Mouse (Mus musculus) CH12.LX (cell line): ENCODE results near the gene Gjd3. TPM values are rescaled to one million over a fixed set of nuclear protein-coding genes. Genes with fewer than 3 reads are reported as not detected.
A peak's percentile ranks its signal among the peaks of the same experiment; 100 is the strongest.

ENCODE experiments used
- DNase-seq: peaks from one replicate; pipeline ENCODE4 v3.0.0-alpha.2; 2013; ENCODE audit errors: extremely low read depth
- H3K27ac ChIP-seq: 2 replicates; pipeline ENCODE4 v1.5.1; 2012; ENCODE audit warnings: low read depth, mild to moderate bottlenecking, control low read depth, moderate library complexity; ENCODE audit not compliant: insufficient read depth
- H3K27me3 ChIP-seq: replicated peaks from 2 replicates; pipeline ENCODE3; 2012; ENCODE audit warnings: inconsistent platforms
- H3K36me3 ChIP-seq, 2 experiments: replicated peaks in 1 of 2; 2 replicates each; pipeline versions ENCODE3 to v1.6.1; 2012; ENCODE audit warnings: inconsistent platforms in 1 of 2, low read length in 1 of 2, mild to moderate bottlenecking in 1 of 2, mixed read lengths in 1 of 2, moderate library complexity in 1 of 2; ENCODE audit not compliant: control insufficient read depth in 1 of 2, insufficient read depth in 1 of 2
- H3K4me1 ChIP-seq, 2 experiments: 2 replicates each; pipeline ENCODE4 v1.6.1; 2012; ENCODE audit warnings: inconsistent platforms in 1 of 2, moderate library complexity in 1 of 2; ENCODE audit not compliant: insufficient read depth in 2 of 2, control insufficient read depth in 1 of 2
- H3K4me2 ChIP-seq: 2 replicates; pipeline ENCODE4 v1.6.1; 2012; ENCODE audit warnings: low read depth, mild to moderate bottlenecking, control low read depth; ENCODE audit not compliant: poor library complexity, insufficient read depth, severe bottlenecking
- H3K4me3 ChIP-seq, 3 experiments: fragments of 150-350 bp in 1 of 3; sonication (generic) in 1 of 3; replicated peaks in 1 of 3; 2 replicates each; pipeline versions ENCODE3 to v1.5.1; 2011 to 2012; ENCODE audit warnings: low read depth in 2 of 3, low read length in 2 of 3, mild to moderate bottlenecking in 2 of 3, moderate library complexity in 2 of 3, control low read depth in 1 of 3, improper control_type of control experiment in 1 of 3, inconsistent platforms in 1 of 3, mixed read lengths in 1 of 3; ENCODE audit not compliant: poor library complexity in 1 of 3
- H3K79me2 ChIP-seq: replicated peaks from 2 replicates; pipeline ENCODE4 v1.6.1; 2012; ENCODE audit warnings: mild to moderate bottlenecking, moderate library complexity; ENCODE audit not compliant: control insufficient read depth, poor library complexity, insufficient read depth, severe bottlenecking; ENCODE audit errors: extremely low read depth
- H3K9ac ChIP-seq: 2 replicates; pipeline ENCODE4 v1.6.1; 2012; ENCODE audit warnings: low read depth, mild to moderate bottlenecking, control low read depth, moderate library complexity; ENCODE audit not compliant: insufficient read depth
- H3K9me3 ChIP-seq: replicated peaks from 2 replicates; pipeline ENCODE3; 2012; ENCODE audit warnings: low read length, inconsistent platforms, mixed read lengths
- BHLHE40 ChIP-seq: IDR thresholded peaks from 2 replicates; pipeline ENCODE4 v1.6.1; 2011; ENCODE audit warnings: mild to moderate bottlenecking, low read depth, low read length, improper control_type of control experiment
- CHD1 ChIP-seq: IDR thresholded peaks from 2 replicates; pipeline ENCODE4 v1.6.1; 2012; ENCODE audit warnings: low read depth, low read length, improper control_type of control experiment, inconsistent platforms
- CHD2 ChIP-seq: IDR thresholded peaks from 2 replicates; pipeline ENCODE4 v1.6.1; 2011; ENCODE audit warnings: low read length, improper control_type of control experiment
- CTCF ChIP-seq, 2 experiments: IDR thresholded peaks in 1 of 2; conservative IDR thresholded peaks in 1 of 2; 2 replicates each; pipeline ENCODE4 v1.5.1; 2011 to 2012; ENCODE audit warnings: low read depth in 2 of 2, low read length in 2 of 2, improper control_type of control experiment in 1 of 2, inconsistent platforms in 1 of 2, mild to moderate bottlenecking in 1 of 2, moderate library complexity in 1 of 2
- E2F4 ChIP-seq: IDR thresholded peaks from 2 replicates; pipeline ENCODE4 v1.6.1; 2011; ENCODE audit warnings: low read depth, low read length, improper control_type of control experiment; ENCODE audit not compliant: insufficient replicate concordance
- ELF1 ChIP-seq: IDR thresholded peaks from 2 replicates; pipeline ENCODE4 v1.6.1; 2014; ENCODE audit warnings: low read depth, mild to moderate bottlenecking, inconsistent platforms, low read length, improper control_type of control experiment
- EP300 ChIP-seq: IDR thresholded peaks from 2 replicates; pipeline ENCODE4 v1.6.1; 2011; ENCODE audit warnings: low read length, improper control_type of control experiment
- HCFC1 ChIP-seq: IDR thresholded peaks from 2 replicates; pipeline ENCODE4 v1.6.1; 2012; ENCODE audit warnings: low read depth, mild to moderate bottlenecking, inconsistent platforms, low read length, improper control_type of control experiment
- IRF4 ChIP-seq: IDR thresholded peaks from 2 replicates; pipeline ENCODE4 v1.6.1; 2014; ENCODE audit warnings: low read depth, mild to moderate bottlenecking, inconsistent platforms, low read length, improper control_type of control experiment
- JUN ChIP-seq: IDR thresholded peaks from 2 replicates; pipeline ENCODE4 v1.6.1; 2011; ENCODE audit warnings: low read depth, mild to moderate bottlenecking, low read length, improper control_type of control experiment, moderate library complexity; ENCODE audit not compliant: insufficient read depth
- KAT2A ChIP-seq: IDR thresholded peaks from 2 replicates; pipeline ENCODE4 v1.6.1; 2012; ENCODE audit warnings: low read length, improper control_type of control experiment, inconsistent platforms; ENCODE audit not compliant: insufficient replicate concordance
- MAFK ChIP-seq: IDR thresholded peaks from 2 replicates; pipeline ENCODE4 v1.6.1; 2011; ENCODE audit warnings: low read length, improper control_type of control experiment; ENCODE audit not compliant: insufficient replicate concordance
- MEF2A ChIP-seq: IDR thresholded peaks from 2 replicates; pipeline ENCODE4 v1.6.1; 2014; ENCODE audit warnings: low read depth, mild to moderate bottlenecking, inconsistent platforms, low read length, improper control_type of control experiment, borderline replicate concordance
- MXI1 ChIP-seq: IDR thresholded peaks from 2 replicates; pipeline ENCODE4 v1.6.1; 2011; ENCODE audit warnings: mild to moderate bottlenecking, low read depth, low read length, improper control_type of control experiment
- MYC ChIP-seq: IDR thresholded peaks from 2 replicates; pipeline ENCODE4 v1.6.1; 2011; ENCODE audit warnings: low read depth, mild to moderate bottlenecking, improper control_type of control experiment, low read length
- NELFE ChIP-seq: IDR thresholded peaks from 2 replicates; pipeline ENCODE4 v1.6.1; 2011; ENCODE audit warnings: low read depth, low read length, improper control_type of control experiment
- NRF1 ChIP-seq: IDR thresholded peaks from 2 replicates; pipeline ENCODE4 v1.6.1; 2014; ENCODE audit warnings: low read depth, mild to moderate bottlenecking, inconsistent platforms, low read length, improper control_type of control experiment, moderate library complexity
- PAX5 ChIP-seq: IDR thresholded peaks from 2 replicates; pipeline ENCODE4 v1.6.1; 2012; ENCODE audit warnings: low read length, inconsistent platforms, mixed read lengths
- POLR2A ChIP-seq: IDR thresholded peaks from 2 replicates; pipeline ENCODE4 v1.6.1; 2011; ENCODE audit warnings: low read depth, mild to moderate bottlenecking, improper control_type of control experiment, low read length
- POLR2AphosphoS2 ChIP-seq: IDR thresholded peaks from 2 replicates; pipeline ENCODE4 v1.6.1; 2011; ENCODE audit warnings: low read depth, low read length, improper control_type of control experiment
- RAD21 ChIP-seq: IDR thresholded peaks from 2 replicates; pipeline ENCODE4 v1.6.1; 2011; ENCODE audit warnings: low read depth, mild to moderate bottlenecking, low read length, improper control_type of control experiment, moderate library complexity
- SIN3A ChIP-seq: IDR thresholded peaks from 2 replicates; pipeline ENCODE4 v1.6.1; 2012; ENCODE audit warnings: low read length, improper control_type of control experiment, inconsistent platforms
- SMC3 ChIP-seq: IDR thresholded peaks from 2 replicates; pipeline ENCODE4 v1.6.1; 2011; ENCODE audit warnings: low read depth, low read length, improper control_type of control experiment
- TBP ChIP-seq: conservative IDR thresholded peaks from 2 replicates; pipeline ENCODE4 v1.6.1; 2011; ENCODE audit warnings: low read depth, low read length, improper control_type of control experiment
- TCF12 ChIP-seq: IDR thresholded peaks from 2 replicates; pipeline ENCODE4 v1.6.1; 2014; ENCODE audit warnings: low read depth, mild to moderate bottlenecking, inconsistent platforms, low read length, improper control_type of control experiment
- USF1 ChIP-seq: IDR thresholded peaks from 2 replicates; pipeline ENCODE4 v1.6.1; 2014; ENCODE audit warnings: low read depth, mild to moderate bottlenecking, inconsistent platforms, low read length, improper control_type of control experiment
- USF2 ChIP-seq: conservative IDR thresholded peaks from 2 replicates; pipeline ENCODE4 v1.6.1; 2011; ENCODE audit warnings: low read depth, low read length, improper control_type of control experiment
- ZKSCAN1 ChIP-seq: IDR thresholded peaks from 2 replicates; pipeline ENCODE4 v1.6.1; 2012; ENCODE audit warnings: low read depth, inconsistent platforms, low read length, improper control_type of control experiment, borderline replicate concordance
- ZMIZ1 ChIP-seq: IDR thresholded peaks from 2 replicates; pipeline ENCODE4 v1.6.1; 2012; ENCODE audit warnings: low read depth, mild to moderate bottlenecking, inconsistent platforms, low read length, improper control_type of control experiment
- ZNF384 ChIP-seq: IDR thresholded peaks from 2 replicates; pipeline ENCODE4 v1.6.1; 2012; ENCODE audit warnings: low read depth, low read length, improper control_type of control experiment, inconsistent platforms
- dilution Hi-C: fragments of 300-500 bp; cut with MboI; formaldehyde crosslinking; loops from 2 replicates; pipeline ENCODE4 v1.14.3; 2020; ENCODE audit warnings: low sequenced_read_pairs; ENCODE audit not compliant: extremely low pct_unique_long_range_greater_than_20kb, extremely low pct_ligation_motif_present
- in situ Hi-C: fragments of 300-500 bp; cut with MboI; formaldehyde crosslinking; loops from 3 replicates; pipeline ENCODE4 v1.14.3; 2019; ENCODE audit warnings: low sequenced_read_pairs, low pct_ligation_motif_present, low pct_unique_long_range_greater_than_20kb, mixed read lengths
- polyA plus RNA-seq: library from polyadenylated mRNA; unstranded; fragments of >175 nt; gene quantifications from 2 replicates; pipeline ENCODE4 v1.2.1, GENCODE M21; 2012; ENCODE audit warnings: low read depth; ENCODE audit not compliant: insufficient read length
- total RNA-seq, 2 experiments: library from RNA; depleted of rRNA; stranded (reverse); fragments of 300-350 nt in 1 of 2; fragments of >200 nt in 1 of 2; gene quantifications; 2 replicates each; pipeline ENCODE4 v1.2.3; 2012 to 2014

Gene Gjd3
- total and polyA plus RNA-seq, 3 experiments, result 0.47 TPM; not detected in 2

DNA sequence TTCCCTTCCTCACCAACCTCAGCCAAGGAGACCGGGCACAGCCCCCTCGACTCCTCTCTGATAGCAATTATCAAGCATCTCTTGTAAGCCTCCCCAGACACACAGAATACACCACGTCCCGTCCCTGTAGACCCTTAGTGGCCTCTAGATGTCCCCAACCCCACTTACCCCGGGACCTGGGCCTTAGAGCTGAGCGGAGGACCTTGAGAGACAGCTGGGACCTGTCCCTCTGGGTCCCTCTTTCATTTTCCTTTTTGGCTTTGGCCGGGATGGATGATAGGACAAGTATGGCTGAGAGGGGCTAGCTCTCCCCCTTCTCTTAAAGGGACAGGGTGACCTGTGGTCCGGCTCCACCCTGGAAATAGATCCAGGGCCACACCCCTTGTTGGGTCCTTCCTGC, 735 bp upstream of the Gjd3 start:
- dilution Hi-C loops, result no loop called here
- Histone ChIP-seq H3K27me3 (peaks cover 39% of the 10 kb centered on the region), H3K36me3 (peaks cover under 1 to 18% of the 10 kb centered on the region in 2 experiments), H3K4me1 (peaks cover 4 to 11% of the 10 kb centered on the region in 2 experiments), H3K9ac (no peak overlapping the region), H3K79me2 (no peaks in the 10 kb centered on the region), H3K4me3 (no peak overlapping the region), H3K9me3 (peaks cover 5% of the 10 kb centered on the region), H3K27ac (no peak overlapping the region), H3K4me2 (no peak overlapping the region)
- no peak for DNase-seq
- TF ChIP-seq CHD2 (no peak), POLR2A (no peak), PAX5 (no peak), SIN3A (no peak), JUN (no peak), NRF1 (no peak), ZKSCAN1 (no peak), TCF12 (no peak), POLR2AphosphoS2 (no peak), ZNF384 (no peak), TBP (no peak), USF2 (no peak), IRF4 (no peak), MYC (no peak), E2F4 (no peak), BHLHE40 (no peak), CTCF (conservative IDR thresholded peaks at IDR 0.05 in 1 of 2, IDR thresholded peaks at IDR 0.05 in 1 of 2; ENCODE audit: low read depth in 2 of 2, low read length in 2 of 2) (no peak), CHD1 (no peak)
- in situ Hi-C loops, result no loop called here

DNA sequence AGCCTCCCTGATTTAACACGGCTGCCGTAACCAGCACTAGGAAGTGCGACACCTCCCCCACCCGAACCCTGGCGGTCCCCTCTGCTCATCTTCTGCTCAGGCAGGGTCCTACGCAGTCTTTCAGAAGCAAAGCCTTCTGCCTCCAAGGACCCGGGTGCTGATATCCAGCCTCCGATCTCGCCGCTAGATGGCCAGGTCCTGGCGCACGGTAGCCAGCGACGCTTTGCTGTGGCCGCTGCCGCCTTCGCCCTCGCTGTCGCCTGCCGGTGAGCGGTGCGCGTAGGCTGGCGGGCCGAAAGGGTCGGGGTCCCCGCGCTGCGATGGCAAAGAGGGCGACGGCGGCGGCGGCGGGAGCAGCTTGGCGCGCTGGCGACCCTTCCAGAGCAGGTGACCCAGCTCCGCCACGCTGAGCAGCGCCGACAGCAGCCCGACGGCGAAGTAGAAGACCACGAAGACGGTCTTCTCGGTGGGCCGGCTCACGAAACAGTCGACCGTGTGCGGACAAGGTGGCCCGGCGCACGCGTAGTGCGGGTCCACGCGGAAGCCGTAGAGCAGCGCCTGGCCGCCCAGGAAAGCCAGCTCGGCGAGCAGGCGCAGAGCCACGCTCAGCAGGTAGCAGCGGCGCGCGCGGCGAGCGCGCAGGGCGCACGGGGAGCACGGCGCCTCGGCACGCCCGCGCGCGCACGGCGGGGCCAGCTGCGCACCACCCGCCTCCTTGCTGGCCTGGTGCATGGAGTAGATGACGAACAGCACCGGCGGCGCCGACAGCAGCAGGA, 631 bp downstream of the Gjd3 start:
- dilution Hi-C loops (no loop called here), in situ Hi-C loops (no loop called here)
- peaks cover 39% of the 10 kb centered on the region for H3K27me3 ChIP-seq
- DNase-seq, result peak; percentile 36
- peak overlapping the region; percentile 27 for H3K9ac ChIP-seq
- H3K9me3 ChIP-seq, result peaks cover 5% of the 10 kb centered on the region
- peaks cover 0 to 8% of the 10 kb centered on the region in 2 experiments for H3K36me3 ChIP-seq
- H3K4me1 ChIP-seq, result peaks cover 4 to 11% of the 10 kb centered on the region in 2 experiments
- no peaks in the 10 kb centered on the region for H3K79me2 ChIP-seq
- H3K4me3 ChIP-seq, result peak overlapping the region; percentile 32 to 73 (median 54)
- peak overlapping the region; percentile 55 for H3K4me2 ChIP-seq
- H3K27ac ChIP-seq, result no peak overlapping the region
- TF ChIP-seq BHLHE40, result 0 out of 2 replicates have a peak, but pooled peaks have one; percentile 23
- 0 out of 2 replicates have a peak, but pooled peaks have one; percentile 27 for TF ChIP-seq ZMIZ1
- TF ChIP-seq JUN, result no peak
- peak in 1 of 2 experiments; percentile 73; a peak in 2 of 4 replicates for TF ChIP-seq CTCF (conservative IDR thresholded peaks at IDR 0.05 in 1 of 2, IDR thresholded peaks at IDR 0.05 in 1 of 2; ENCODE audit: low read depth in 2 of 2, low read length in 2 of 2)
- no peak for TF ChIP-seq MAFK
- peak; percentile 44; the same call in 1 of the 2 replicates for TF ChIP-seq NELFE
- TF ChIP-seq MEF2A, result no peak
- peak; percentile 67 for TF ChIP-seq SMC3
- TF ChIP-seq ZNF384, result no peak
- TF ChIP-seq KAT2A, result no peak
- TF ChIP-seq RAD21, result peak; percentile 27
- no peak for TF ChIP-seq CHD1
- no peak for TF ChIP-seq ELF1
- TF ChIP-seq USF2, result no peak
- TF ChIP-seq HCFC1, result no peak
- TF ChIP-seq POLR2A, result peak; percentile 50; the same call in 1 of the 2 replicates
- TF ChIP-seq USF1, result no peak
- no peak for TF ChIP-seq MYC
- peak; percentile 42; the same call in 1 of the 2 replicates for TF ChIP-seq TCF12
- TF ChIP-seq SIN3A, result no peak; the same call in 1 of the 2 replicates
- no peak for TF ChIP-seq POLR2AphosphoS2
- no peak for TF ChIP-seq EP300
- peak; percentile 86 for TF ChIP-seq NRF1
- peak; percentile 73 for TF ChIP-seq MXI1
